Mouse (Mus musculus): ENCODE measurements around the gene Cd96. TPM values are rescaled to one million over a fixed set of nuclear protein-coding genes. Genes with fewer than 3 reads are reported as not detected.

Gene Cd96
- total and polyA plus RNA-seq, 3 experiments = not detected

DNA sequence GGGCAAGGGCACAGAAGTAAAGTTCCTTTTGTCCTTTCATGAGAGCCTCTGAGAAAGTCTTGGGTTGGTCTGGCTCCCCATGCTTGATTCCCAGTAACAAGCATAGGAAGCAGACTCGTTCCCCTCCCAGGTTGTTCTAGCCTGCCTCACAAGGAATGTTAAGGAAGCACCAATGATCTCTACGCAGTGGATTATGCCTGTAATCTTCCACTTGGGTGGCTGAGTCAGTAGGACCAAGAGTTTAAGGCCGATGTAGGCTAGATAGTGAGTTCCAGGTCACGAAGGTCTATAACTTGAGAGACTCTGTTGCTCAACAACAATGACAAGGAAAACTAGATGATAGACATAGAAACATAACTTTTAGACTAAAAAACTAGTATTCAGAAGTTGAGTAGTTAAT is 100.3 kb downstream of the Cd96 start:
- no peak overlapping the region for H3K27ac ChIP-seq (ENCODE audit: control insufficient read depth, low read depth, low read length)
- DNase-seq (ENCODE audit: low read depth, low spot score) = no peak
- no peaks in the 10 kb centered on the region for H3K4me1 ChIP-seq (ENCODE audit: control insufficient read depth in 1 of 2, insufficient read depth in 2 of 2, low read length in 2 of 2)
- H3K9me3 ChIP-seq (replicated peaks; ENCODE audit: insufficient read depth, low read length) = no peaks in the 10 kb centered on the region
- H3K9ac ChIP-seq (ENCODE audit: control insufficient read depth, low read depth, low read length, poor library complexity, severe bottlenecking) = no peak overlapping the region
- H3K36me3 ChIP-seq (ENCODE audit: control insufficient read depth in 1 of 2, insufficient read depth in 2 of 2, low read length in 2 of 2) = no peaks in the 10 kb centered on the region
- H3K79me2 ChIP-seq (ENCODE audit: control insufficient read depth, insufficient read depth, low read length, poor library complexity) = no peaks in the 10 kb centered on the region
- no peaks in the 10 kb centered on the region for H3K27me3 ChIP-seq (ENCODE audit: control insufficient read depth in 1 of 2, insufficient read depth in 2 of 2, low read length in 2 of 2)
- TF ChIP-seq MAFK (IDR thresholded peaks at IDR 0.05; ENCODE audit: borderline replicate concordance, low read depth, low read length) (no peak), GABPA (IDR thresholded peaks at IDR 0.05; ENCODE audit: low read depth, low read length) (no peak), CHD1 (IDR thresholded peaks at IDR 0.05; ENCODE audit: low read depth, low read length) (no peak), NRF1 (IDR thresholded peaks at IDR 0.05; ENCODE audit: insufficient read depth, low read depth, low read length, poor library complexity, severe bottlenecking) (no peak), TCF12 (IDR thresholded peaks at IDR 0.05; ENCODE audit: low read depth, low read length) (no peak), RAD21 (IDR thresholded peaks at IDR 0.05; ENCODE audit: low read depth, low read length) (no peak), BHLHE40 (IDR thresholded peaks at IDR 0.05; ENCODE audit: borderline replicate concordance, low read depth, low read length) (no peak), SIN3A (IDR thresholded peaks at IDR 0.05; ENCODE audit: low read length) (no peak), RCOR1 (IDR thresholded peaks at IDR 0.05; ENCODE audit: low read depth, low read length) (no peak), SMC3 (IDR thresholded peaks at IDR 0.05; ENCODE audit: low read depth, low read length) (no peak), NELFE (IDR thresholded peaks at IDR 0.05; ENCODE audit: low read depth, low read length) (no peak), POLR2AphosphoS5 (IDR thresholded peaks at IDR 0.05; ENCODE audit: borderline replicate concordance, low read depth, low read length) (no peak), CHD2 (IDR thresholded peaks at IDR 0.05; ENCODE audit: low read length) (no peak), ELF1 (IDR thresholded peaks at IDR 0.05; ENCODE audit: low read depth, low read length) (no peak), ZMIZ1 (IDR thresholded peaks at IDR 0.05; ENCODE audit: low read depth, low read length) (no peak), CTCF (IDR thresholded peaks at IDR 0.05 in 2 of 3, conservative IDR thresholded peaks at IDR 0.05 in 1 of 3; ENCODE audit: control insufficient read depth in 1 of 3, insufficient read depth in 1 of 3, low read depth in 2 of 3, low read length in 3 of 3, poor library complexity in 1 of 3, severe bottlenecking in 1 of 3) (no peak)
- H3K4me3 ChIP-seq (ENCODE audit: control insufficient read depth in 1 of 2, insufficient read depth in 1 of 2, low read depth in 2 of 2, low read length in 2 of 2) = no peak overlapping the region

DNA sequence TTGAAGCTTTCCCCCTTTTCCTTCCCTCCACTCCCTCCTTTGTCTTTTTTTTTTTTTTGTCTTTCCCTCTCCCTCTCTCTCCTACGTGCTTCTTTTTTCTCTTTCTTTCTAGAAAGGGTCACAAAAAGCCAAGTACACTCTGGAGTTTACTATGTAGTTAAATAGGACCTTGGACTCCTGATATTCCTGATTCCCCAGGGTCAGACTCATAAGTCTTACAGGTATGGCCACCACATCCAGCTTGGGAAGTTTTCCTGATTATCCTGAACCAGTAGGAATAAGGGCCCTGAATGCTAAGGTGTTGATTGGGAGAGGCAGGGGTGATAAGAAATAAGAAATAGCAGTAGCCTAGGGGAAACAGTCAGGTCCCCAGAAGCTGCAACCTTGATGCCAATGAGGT is 100.7 kb downstream of the Cd96 start:
- Histone ChIP-seq H3K36me3 (ENCODE audit: control insufficient read depth in 1 of 2, insufficient read depth in 2 of 2, low read length in 2 of 2) (no peaks in the 10 kb centered on the region), H3K27me3 (ENCODE audit: control insufficient read depth in 1 of 2, insufficient read depth in 2 of 2, low read length in 2 of 2) (no peaks in the 10 kb centered on the region), H3K9ac (ENCODE audit: control insufficient read depth, low read depth, low read length, poor library complexity, severe bottlenecking) (no peak overlapping the region), H3K27ac (ENCODE audit: control insufficient read depth, low read depth, low read length) (no peak overlapping the region), H3K79me2 (ENCODE audit: control insufficient read depth, insufficient read depth, low read length, poor library complexity) (no peaks in the 10 kb centered on the region), H3K4me1 (ENCODE audit: control insufficient read depth in 1 of 2, insufficient read depth in 2 of 2, low read length in 2 of 2) (no peaks in the 10 kb centered on the region), H3K9me3 (replicated peaks; ENCODE audit: insufficient read depth, low read length) (no peaks in the 10 kb centered on the region), H3K4me3 (ENCODE audit: control insufficient read depth in 1 of 2, insufficient read depth in 1 of 2, low read depth in 2 of 2, low read length in 2 of 2) (no peak overlapping the region)
- no peak for DNase-seq (ENCODE audit: low read depth, low spot score)
- TF ChIP-seq GATA1 (IDR thresholded peaks at IDR 0.05; ENCODE audit: low read depth, low read length) = no peak
- TF ChIP-seq ZNF384 (IDR thresholded peaks at IDR 0.05; ENCODE audit: low read depth, low read length) = no peak
- no peak for TF ChIP-seq EP300 (IDR thresholded peaks at IDR 0.05; ENCODE audit: low read depth in 1 of 2, low read length in 2 of 2)
- TF ChIP-seq POLR2A (IDR thresholded peaks at IDR 0.05; ENCODE audit: control insufficient read depth in 1 of 2, insufficient read depth in 1 of 2, low read depth in 1 of 2, low read length in 2 of 2, poor library complexity in 1 of 2) = no peak
- TF ChIP-seq RCOR1 (IDR thresholded peaks at IDR 0.05; ENCODE audit: low read depth, low read length) = no peak
- no peak for TF ChIP-seq ZKSCAN1 (IDR thresholded peaks at IDR 0.05; ENCODE audit: low read depth, low read length)
- no peak for TF ChIP-seq BHLHE40 (IDR thresholded peaks at IDR 0.05; ENCODE audit: borderline replicate concordance, low read depth, low read length)
- TF ChIP-seq ETS1 (IDR thresholded peaks at IDR 0.05; ENCODE audit: low read depth, low read length) = no peak
- TF ChIP-seq TBP (IDR thresholded peaks at IDR 0.05; ENCODE audit: low read depth, low read length) = no peak
- TF ChIP-seq MAFK (IDR thresholded peaks at IDR 0.05; ENCODE audit: borderline replicate concordance, low read depth, low read length) = no peak
- TF ChIP-seq MEF2A (IDR thresholded peaks at IDR 0.05; ENCODE audit: extremely low read depth, insufficient replicate concordance, low read depth, low read length, poor library complexity, severe bottlenecking) = no peak
- no peak for TF ChIP-seq MYB (IDR thresholded peaks at IDR 0.05; ENCODE audit: low read depth, low read length)
- no peak for TF ChIP-seq KAT2A (conservative IDR thresholded peaks at IDR 0.05; ENCODE audit: low read depth, low read length)
- no peak for TF ChIP-seq NELFE (IDR thresholded peaks at IDR 0.05; ENCODE audit: low read depth, low read length)
- no peak for TF ChIP-seq POLR2AphosphoS2 (IDR thresholded peaks at IDR 0.05; ENCODE audit: low read length)
- TF ChIP-seq TAL1 (IDR thresholded peaks at IDR 0.05; ENCODE audit: low read length) = no peak
- no peak for TF ChIP-seq CHD2 (IDR thresholded peaks at IDR 0.05; ENCODE audit: low read length)
- TF ChIP-seq SIN3A (IDR thresholded peaks at IDR 0.05; ENCODE audit: low read length) = no peak
- no peak for TF ChIP-seq E2F4 (IDR thresholded peaks at IDR 0.05; ENCODE audit: borderline replicate concordance, low read depth, low read length)

All from MEL (cell line).